Mouse (Mus musculus) kidney, adult 8-10 months (tissue): ENCODE measurements around the gene Hint2.

ENCODE experiments used
- DNase-seq, 2 experiments: peaks; one replicate each; pipeline ENCODE4 v3.0.0; 2022

Gene Hint2

DNA sequence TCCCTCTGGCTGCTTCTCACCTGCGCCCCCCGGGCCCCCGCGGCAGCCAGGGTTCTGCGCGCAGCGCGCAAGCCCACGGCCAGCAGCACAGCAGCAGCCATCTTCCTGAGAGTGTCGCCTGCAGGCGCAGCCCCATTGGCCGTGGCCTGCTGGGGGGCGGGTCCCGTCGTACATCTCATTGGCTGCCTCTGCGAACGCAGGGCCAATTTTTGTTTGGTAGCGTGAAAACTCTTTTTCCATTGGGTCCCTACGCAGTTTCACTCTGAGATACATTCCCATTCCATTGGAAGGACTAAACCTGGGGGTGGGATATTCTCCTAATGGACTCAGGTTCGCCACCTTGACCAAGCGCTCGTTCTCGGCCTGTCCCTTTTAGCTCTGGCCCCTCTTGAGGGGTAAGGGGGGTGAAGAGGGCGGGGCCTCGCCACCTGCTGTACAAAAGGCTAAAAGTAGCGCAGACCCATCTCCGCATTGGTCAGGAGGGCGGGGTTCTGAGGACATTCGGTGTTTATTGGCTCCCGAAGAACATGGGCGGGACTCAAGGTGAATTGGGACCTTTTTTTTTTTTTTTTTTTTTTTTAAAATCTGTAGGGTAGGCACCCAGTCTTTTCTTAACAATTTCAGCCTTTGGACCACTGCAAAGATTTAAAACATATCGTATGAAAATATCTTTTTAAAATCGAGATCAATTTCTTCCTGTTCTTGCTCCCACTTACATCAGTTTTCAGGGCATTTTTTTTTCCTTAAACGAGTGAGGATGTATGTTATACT, at the start of gene Hint2:
Hint2 (minus strand) TSS at position 128 of the 771 bp plus-strand sequence.
- peak; percentile 98 to 99 for DNase-seq

DNA sequence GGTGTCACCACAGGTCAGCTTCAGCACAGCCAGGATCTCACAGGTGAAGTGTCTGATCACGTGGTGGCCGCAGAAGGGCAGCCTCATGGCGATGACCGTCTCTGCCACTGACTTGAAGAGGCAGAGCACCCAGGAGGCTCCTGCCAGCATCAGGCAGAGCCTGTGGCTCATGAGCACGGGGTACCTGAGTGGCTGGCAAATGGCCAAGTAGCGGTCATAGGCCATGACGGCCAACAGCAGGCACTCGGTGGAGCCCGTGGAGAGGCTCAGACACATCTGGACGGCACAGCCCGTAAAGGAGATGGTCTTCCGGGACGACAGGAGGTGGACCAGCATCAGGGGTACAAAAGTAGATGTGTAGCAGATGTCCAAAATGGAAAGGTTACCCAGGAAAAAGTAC, 49.7 kb upstream of the Hint2 start:
- no peak for DNase-seq

DNA sequence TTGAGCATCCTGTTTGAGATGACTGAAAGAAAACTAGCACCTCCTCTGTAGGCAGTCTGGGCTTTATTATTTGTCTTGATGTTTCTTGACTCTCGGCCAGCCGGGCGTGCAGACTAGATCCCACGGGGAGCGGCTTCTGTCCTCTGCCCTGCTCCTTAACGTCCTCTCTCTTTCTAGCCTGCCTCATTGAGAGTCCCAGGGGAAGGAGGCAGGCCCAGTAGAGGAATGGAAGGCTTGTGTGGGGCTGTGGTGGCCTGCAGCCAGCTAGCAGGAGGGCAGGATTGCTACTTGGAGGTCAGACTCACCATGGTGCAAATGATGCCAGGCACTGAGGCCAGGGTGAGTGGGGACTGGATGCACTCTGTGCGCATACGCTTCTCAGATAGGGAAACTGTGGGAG, 47.6 kb upstream of the Hint2 start:
- DNase-seq, result peak in 1 of 2 experiments; percentile 30

DNA sequence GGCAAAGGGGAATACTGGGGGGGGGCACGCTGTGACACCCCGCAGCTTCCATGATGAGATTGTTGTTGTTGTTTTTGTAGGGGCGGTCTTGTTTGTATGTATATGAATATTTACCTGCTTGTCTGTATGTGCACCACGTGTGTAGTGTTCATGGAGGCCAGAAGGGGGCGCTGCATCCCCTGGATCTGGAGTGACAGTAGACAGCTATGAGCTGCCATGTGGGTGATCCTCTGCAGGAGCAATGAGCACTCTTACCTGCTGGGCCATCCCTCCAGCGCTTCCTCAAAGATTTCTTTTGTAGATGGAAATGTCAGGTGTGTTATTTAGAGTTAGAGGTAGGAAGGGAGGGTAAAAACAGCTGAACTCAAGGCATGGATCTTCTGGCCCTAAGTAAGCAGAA, 47.2 kb upstream of the Hint2 start:
- DNase-seq, result no peak

DNA sequence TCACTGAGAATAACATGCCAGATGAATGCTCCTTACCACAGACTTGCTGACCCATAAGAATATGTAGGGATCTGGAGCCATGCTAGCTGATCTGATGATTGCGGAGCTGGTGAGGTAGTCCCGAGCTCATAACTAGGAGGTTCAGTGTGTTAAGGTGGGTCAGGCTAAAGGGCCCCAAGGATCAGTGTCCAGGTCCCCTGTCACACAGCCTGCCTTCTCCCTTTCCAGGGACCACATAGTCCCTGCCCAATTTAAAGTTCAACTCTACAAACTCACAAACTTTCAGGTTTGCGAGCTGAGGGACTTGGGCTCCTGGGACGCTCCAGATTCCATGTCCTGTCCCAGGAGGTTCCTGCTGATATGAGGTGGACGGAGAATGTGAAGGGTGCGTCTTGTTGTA, 44.4 kb upstream of the Hint2 start, which contains the start of gene Olfr70:
Olfr70 (minus strand) TSS at position 101 of the 400 bp plus-strand sequence.
- no peak for DNase-seq

DNA sequence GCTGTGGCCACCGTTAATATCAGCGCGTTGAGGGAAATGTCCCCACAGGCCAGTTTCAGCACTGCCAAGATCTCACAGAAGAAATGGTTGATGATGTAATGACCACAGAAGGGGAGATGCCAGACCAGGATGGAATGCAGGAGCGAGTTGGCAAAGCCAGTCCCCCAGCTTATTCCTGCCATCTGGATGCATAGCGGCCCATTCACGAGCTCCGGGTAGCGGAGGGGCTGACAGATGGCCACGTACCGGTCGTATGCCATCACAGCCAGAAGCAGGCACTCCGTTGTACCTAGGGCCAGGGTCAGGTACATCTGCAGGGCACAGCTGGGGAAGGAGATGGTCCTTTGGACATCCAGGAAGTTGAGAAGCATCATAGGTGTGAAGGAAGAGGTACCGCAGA, 40.3 kb upstream of the Hint2 start:
- no peak for DNase-seq

DNA sequence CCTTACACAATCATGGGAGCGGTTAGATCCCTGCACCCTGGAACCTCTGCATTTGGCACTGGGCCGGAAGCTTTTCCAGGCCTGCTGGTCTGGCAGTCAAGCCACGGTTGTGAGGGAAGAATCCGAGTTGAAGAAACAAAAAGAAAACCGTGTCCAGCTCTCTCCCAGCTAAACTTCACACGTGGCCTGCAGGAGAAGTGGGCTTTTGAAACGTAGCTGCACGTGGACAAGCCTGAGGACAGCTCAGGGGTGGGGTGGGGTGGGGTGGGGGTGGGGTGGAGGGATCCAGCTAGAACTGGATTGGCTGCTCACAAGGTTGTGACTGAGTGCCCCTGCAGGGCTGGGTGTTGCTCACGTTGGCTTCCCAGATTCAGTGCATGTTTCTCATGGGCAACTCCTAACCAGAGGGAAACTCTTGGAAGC, 39.0 kb upstream of the Hint2 start:
- DNase-seq, result peak; percentile 47 to 60

DNA sequence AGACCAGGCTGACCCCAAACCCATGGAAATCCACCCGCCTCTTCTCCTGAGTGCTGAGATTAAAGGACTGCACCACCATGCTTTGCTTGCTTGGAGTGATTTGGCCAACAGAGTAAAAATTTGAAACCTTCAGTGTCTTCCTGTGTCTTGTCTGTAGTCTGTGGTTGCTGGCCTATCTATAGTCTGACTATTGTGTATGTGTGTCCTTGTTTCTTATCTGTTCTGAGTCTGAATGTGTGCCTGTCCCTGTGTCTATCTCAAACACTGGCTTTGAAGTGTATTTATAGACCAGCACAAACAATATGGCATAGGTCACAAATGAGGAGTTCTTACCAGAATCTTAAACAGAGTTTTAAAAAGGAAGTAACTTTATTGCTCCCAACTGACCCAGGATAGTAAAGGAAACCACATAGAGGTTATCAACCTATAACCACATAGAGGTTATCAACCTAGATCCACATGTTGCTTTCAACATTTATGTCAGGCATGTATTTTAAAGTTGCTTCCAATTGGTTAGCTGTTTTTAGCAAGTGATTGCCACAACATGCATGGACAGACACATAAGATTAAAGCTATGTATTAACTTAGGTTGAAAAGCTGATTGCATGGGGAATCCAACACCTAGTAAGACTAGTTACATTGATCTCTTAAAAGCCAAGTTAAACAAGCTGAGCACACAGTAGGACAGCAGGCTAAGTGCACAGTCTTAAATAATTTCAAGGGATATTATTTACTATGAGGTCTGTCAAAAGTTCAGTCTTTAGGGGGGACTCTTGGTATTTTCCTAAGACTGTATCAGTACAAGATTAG, 38.4 kb upstream of the Hint2 start:
- no peak for DNase-seq

DNA sequence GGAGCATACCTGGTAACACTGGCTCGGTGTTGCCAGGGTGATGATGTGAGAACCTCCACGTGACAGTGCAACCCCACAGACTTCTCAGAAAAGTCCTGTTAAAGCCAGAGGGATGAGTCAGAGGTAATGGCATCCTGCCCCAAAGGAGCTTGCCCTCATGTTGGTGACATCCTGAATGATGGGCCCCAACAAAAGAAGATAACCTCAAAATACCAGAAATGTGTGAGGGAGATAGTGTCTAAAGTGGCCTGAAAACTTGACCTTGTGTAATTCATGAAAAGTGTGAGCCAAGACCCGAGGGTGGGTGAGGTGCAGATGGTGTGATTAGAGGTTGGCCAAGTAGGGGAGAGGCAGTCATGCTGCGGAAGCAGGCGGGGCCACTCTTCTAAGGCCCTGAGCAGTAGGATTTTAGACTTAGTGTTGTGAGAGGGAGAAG, 37.6 kb upstream of the Hint2 start:
- DNase-seq, result no peak

DNA sequence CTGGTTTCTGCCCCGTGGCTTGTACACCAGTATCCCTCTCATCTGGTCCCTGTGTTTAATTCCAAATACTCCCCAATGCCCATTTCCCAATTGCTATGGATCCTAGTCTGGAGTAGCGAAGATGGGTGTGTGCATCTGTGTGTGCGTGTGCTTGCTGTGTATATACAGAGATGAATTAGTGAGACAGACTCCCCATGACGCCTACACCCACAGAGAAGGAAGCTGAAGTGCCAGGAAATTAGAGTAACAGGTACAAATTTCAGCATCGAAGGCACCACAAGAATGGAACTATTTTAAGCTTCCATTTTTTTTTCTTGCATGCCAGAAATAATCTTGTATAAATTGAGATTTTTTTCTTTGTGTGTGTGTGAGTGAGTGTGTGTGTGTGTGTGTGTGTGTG, 34.8 kb upstream of the Hint2 start:
- no peak for DNase-seq

DNA sequence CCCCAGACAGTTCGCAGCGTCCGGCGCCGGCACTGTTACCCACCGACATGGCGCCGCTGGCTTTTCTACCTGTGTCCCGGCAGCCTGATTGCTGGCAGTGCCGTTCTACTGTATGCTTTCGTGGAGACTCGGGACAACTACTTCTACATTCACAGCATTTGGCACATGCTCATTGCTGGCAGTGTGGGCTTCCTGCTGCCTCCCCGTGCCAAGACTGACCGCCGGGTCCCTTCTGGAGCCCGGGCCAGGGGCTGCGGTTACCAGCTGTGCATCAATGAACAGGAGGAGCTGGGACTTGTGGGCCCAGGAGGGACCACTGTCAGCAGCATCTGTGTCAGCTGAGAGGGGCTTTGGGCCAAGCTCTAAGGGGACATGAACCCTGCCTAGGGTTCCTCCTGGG, 33.8 kb upstream of the Hint2 start:
- DNase-seq, result no peak

DNA sequence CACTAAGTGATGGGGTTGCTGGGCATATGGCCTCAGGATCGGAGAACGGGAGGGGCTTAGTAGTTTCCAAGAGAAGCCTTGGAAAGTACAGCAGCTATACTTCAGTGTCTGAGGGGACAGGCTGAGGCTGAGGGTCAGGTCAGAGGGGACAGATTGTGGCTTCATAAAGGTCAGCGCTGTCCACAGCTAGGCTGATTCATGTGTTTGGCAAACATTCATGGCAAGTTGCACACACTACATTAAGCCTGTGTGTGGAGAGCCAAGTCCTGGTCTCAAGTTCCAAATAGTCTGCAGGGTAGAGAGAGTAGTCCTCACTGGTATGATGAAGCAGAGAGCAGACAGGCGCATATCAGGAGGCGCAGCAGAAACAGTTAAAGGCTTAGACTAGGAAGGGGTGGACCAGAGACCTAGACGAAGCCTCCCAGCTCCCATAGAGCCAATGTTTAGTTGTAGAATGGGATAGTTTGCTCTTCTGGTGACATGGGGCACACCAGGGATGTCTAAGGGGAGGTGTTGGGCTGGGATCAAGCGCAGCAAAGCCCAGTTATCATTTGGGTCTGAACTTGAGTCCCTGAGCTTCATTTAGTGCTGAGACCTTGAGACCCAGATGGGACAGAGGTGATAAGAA, 23.3 kb upstream of the Hint2 start:
- peak in 1 of 2 experiments; percentile 21 for DNase-seq

DNA sequence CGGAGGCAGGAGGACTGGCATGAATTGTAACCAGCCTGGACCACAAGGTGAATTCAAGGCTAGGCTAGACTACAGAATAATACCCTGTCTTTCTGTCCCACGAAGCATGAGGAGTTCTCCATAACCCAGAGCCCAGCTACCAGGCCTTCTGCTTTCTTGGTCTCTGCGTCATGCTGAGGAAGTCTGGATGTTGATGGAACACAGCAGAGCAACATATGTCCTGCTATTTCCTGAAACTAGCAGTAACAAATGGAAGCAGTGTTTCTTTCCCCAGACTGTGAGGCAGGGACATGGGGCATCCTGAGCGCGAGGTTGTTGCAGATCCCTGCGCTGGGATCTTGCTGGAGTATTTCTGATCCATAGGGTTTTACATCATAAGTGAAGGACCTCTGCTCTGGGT, 22.3 kb upstream of the Hint2 start:
- no peak for DNase-seq

DNA sequence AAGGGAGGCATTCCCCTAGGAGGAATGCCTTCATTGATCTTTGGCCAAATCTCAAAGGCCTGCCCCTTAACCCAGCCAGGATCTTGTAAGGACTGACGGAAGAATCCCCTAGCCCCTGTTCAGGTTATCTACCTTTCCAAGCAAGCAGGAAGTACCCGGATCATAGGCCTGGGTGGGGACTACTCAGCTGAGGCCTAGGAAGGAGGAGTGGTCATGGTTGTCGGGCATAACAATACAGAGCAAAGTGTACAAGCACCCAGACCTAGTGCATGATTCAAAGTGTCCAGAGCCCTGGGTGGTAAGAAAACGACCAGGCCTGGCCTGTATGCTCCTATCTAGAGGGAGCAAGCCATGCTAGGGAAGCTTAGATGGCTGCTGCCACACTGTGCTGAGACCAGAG, 19.3 kb upstream of the Hint2 start:
- DNase-seq, result no peak

DNA sequence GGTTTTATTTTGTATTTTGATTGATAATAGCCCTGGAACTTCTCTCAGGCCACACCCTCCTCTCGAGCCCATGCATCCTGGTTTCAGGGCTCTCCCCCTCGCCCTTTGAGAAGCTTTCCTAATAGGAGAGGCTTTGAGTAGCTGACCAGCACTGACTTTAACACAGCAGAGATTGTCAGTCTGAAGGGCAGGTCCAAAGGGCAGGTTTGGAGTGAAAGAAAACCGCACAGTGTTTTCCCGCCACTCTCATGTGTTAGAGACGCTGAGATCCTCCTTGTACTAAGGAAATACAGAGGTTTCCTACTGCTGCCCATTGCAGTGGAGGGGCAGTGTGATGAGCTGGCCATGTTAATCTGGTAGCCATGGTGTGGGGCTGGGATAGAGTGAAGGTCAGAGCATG, 18.7 kb upstream of the Hint2 start:
- DNase-seq, result peak in 1 of 2 experiments; percentile 36

DNA sequence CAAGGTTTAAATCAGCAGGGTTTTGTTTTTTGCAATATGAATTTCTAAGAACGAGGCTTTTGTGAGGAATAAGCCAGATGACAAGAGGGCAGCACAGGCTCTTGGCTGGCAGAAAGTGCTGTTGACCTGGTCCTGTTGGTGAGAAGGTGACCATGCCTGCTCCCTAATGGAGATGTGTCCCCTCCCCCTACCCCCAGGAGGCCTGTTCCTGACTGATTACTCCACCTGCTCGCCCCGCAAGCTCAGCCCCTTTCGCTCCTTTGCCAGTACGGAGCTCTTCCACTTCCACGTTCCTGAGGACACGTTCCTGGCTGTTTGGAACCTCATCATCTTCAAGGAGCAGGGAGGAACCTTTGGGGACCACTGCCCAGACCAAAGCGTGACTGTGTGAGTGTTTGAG, 17.4 kb upstream of the Hint2 start:
- DNase-seq, result no peak

DNA sequence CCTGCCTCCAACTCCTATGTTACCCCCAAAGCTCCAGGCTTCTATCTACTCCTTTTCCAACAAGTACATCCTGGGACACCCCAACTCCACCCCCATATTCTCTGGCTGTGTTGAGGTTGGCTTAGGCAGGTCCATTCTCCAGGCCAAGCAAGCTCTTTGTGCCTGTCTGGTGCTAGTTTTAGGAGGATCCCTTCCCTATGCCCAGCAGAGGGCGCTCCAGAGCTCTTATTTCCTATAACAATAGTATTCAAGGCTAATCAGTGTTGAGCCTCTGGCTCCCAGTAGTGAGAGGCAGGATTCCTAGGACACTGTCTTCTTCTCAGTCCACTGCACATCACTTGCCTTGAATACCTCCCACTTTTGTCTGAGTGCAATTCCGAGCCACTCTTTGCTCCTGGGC, 15.8 kb upstream of the Hint2 start:
- peak; percentile 82 to 95 for DNase-seq

DNA sequence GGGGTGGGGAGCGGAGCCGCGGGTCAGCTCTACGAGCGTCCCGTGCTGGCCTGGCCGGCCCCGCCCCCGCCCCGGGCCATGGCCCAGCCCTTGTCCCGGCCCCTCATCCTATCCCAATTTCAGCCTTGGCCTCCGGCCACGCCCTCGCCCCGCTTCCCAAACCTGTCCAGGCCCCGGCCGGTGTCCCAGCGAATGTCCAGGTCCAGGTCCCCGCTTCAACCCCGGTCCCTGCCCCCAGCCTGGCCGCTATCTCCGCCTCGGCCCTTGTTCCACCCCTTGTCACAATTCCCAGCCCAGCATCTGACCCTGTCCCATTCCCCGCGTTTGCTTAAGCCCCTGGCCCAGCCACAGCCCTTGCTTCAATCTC, 13.1 kb upstream of the Hint2 start:
- DNase-seq, result peak in 1 of 2 experiments; percentile 71

DNA sequence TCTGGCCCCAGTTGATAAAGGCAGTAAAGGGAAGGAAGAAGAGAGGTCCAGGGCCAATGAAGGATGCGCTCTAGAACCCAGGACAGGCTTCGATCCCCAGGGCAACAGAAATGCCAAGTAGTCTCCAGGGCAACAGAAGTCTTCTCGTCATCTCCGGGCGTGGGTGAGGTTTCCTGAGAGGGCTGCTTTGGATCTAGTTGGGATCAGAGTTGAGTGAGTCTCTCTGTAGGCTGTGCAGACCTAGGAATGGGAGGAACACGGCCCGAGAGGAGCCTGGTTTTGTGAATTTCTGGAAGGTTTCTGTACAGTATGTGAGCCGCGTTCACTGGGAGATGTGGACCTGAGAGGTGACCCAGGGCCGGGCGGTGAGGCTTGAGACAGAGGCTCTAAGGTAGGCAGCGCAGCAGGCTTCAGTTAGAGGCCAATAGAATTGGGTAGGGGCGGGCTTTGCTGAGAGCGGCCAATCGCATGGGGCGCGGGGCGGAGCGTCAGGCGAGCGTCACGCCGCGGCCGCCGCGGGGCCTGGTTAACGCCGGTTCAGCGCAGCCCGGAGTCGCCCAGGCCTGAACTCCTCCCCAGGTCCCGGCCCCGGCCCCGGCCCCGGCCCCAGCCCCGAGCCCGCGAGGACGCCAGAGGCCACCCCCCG, 12.6 kb upstream of the Hint2 start, which contains the start of the genes Tmem8b and Fam221b:
Tmem8b (plus strand) TSS at position 190 of the 646 bp plus-strand sequence.
Fam221b (minus strand) TSS at position 364 of the 646 bp plus-strand sequence.
- peak; percentile 91 to 92 for DNase-seq

DNA sequence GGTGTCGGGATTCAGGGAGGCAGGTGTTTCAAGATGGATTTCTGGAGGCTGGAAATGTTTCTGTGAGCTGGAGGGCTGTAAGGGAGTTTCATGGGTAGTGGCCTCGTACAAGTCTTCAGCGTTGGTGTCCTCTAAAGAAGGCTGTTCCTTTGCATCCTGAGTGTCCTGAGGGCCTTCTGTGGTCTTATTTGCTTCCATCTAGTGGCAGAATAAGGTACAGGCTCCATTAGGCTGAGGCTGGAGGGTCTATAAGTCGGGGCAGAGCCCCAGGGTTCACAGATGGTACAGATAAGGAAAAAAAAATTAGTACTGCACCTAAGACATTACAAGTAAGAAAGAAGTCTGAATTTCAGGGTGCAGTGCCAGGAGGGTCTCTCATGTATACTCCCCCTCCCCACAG, 10.1 kb upstream of the Hint2 start:
- DNase-seq, result no peak

DNA sequence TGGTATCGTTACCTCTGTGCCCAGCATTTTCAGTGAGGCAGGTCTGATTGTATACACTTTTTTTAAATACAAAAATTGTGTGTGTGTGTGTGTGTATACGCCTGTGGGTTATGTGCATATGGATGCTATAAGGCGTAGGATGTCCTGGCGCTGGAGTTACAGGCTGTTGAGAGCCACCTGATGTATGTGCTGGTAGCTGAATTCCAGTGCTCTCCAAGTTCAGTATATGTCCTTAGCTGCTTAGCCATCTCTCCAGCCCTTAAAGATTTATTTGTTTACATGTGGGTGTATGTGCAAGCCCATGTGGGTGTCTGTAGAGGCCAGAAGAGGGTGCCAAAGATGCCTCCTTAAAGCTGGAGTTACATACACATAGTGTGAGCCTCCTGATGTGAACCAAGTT, 880 bp upstream of the Hint2 start:
- no peak for DNase-seq

DNA sequence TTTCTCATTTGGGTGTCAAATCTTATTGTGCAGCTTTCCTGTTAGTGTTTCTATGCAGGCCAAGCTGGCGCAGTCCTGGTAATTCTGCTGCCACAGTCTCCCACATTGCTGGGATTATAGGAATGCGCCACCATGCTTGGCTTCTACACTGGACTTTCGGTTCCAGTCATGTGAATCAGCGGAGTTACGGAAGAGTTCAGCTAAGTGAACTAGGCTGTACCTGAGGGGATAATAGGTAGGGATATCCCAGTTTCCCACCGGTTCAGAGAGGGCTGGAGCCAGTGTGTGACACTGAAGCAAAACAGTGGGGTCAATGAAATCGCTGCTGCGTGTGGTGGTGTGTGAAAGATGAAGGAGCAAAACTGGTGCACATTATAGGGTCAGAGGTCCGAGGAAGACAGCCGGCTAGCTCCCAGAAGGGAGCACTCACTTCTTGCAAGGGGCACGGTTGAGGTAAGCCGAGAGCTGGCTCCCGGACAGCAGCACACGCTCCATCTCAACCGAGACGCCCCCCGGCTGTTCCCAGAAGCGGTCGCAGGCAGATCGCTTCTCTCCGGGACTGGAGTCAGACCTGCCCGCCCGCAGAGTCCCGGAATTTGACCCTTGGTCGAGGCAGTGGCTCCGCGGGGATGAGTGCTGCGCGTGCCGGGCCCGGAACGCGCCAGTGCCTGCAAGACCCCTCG, 469 bp downstream of the Hint2 start:
- peak; percentile 71 for DNase-seq
